Mouse (Mus musculus): ENCODE measurements around the gene Nkd1.

DNA sequence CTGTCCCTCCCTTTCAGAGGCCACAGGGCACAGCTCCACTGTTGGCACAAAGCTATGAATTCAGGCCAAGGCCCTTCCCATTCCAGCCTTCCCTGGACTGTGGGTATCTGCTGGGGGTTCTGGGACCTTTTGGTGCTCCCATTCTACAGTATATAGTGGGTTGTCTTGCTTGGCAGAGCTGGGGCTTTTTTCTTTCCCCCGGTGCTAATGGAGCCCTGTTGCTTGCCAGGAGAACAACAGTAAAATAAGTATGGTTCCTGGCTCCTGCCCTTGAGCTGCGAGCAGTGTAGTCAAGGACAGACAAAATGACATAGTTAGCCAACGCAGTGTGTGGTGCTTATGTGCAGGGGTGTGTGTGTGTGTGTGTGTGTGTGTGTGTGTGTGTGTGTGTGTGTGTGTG is 62.7 kb downstream of the Nkd1 start:
- TF ChIP-seq CHD2 (IDR thresholded peaks at IDR 0.05; ENCODE audit: low read depth, low read length) (no peak), MAFK (IDR thresholded peaks at IDR 0.05; ENCODE audit: insufficient read depth, low read depth, low read length) (no peak), ZNF384 (IDR thresholded peaks at IDR 0.05; ENCODE audit: low read depth, low read length) (no peak), ZC3H11A (IDR thresholded peaks at IDR 0.05; ENCODE audit: borderline replicate concordance, low read depth, low read length) (no peak), HCFC1 (IDR thresholded peaks at IDR 0.05; ENCODE audit: borderline replicate concordance, insufficient read depth, low read length) (no peak)
